Mouse (Mus musculus): Measurements from ENCODE around the gene Asb3. TPM values are rescaled to one million over a fixed set of nuclear protein-coding genes. Genes with fewer than 3 reads are reported as not detected.
"Not testable (repeated sequence)": the region's sequence is repeated elsewhere in the genome, so short reads cannot be mapped to it uniquely, and the experiment has no call there.

Gene Asb3
- polyA plus RNA-seq, 1 experiment, result 2.1 TPM

DNA sequence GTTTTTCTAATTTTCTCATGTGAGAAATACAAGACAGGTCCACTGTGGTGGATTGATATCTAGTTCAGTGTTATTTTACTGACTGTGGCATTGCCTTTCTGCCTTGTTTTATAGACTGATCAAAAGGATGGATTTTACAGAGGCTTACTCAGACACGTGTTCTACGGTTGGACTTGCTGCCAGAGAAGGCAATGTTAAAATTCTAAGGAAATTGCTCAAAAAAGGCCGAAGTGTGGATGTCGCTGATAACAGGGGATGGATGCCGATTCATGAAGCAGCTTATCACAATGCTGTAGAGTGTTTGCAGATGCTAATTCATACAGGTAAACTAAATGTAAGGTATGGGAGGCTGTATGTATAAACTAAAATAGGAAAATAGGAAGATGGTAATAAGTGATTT is 113.0 kb downstream of the Asb3 start:
- no peak for DNase-seq (ENCODE audit: low read depth, low spot score)
- WGBS, result 89% methylated on average over 5 of the region's 5 CpGs

DNA sequence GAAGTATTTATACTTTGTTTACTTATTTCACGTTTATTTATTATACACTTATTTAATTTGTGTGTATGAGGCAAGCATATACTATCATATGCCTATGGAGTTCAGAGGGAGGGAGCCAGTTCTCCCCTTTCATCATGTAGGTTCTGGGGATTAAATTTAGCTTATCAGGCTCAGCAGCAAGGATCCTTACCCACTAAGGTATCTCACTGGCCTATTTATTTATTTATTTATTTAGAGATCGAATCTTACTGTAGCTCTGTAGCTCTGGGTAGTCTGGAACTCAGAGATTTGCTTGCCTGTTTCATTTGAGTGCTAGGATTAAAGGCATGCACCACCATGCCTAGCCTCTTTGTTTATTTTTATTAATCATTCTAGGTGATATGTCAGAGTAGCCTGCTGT is 113.5 kb downstream of the Asb3 start:
- 84% methylated on average over 2 of the region's 2 CpGs for WGBS
- no peak for DNase-seq (ENCODE audit: low read depth, low spot score)

DNA sequence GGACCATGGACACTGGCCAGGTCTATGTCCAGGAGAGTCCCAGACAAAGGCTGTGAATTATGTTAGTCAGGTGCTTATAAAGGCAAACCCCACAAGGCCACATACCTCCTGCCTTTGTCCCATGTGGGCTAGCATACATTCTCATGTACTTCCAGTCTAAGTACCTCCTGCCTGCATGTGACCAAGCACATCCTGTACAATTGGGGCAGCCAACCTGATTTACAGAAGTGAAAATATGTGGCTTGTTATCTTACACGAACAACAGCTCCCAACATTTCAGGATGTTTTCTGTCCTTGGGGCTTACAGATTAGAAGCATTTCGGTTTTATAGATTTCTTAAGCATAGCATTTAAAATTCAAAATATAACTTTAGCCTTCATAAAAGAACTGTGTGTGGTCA is 114.8 kb downstream of the Asb3 start:
- 80% methylated on average over 2 of the region's 2 CpGs for WGBS
- DNase-seq (ENCODE audit: low read depth, low spot score), result no peak

DNA sequence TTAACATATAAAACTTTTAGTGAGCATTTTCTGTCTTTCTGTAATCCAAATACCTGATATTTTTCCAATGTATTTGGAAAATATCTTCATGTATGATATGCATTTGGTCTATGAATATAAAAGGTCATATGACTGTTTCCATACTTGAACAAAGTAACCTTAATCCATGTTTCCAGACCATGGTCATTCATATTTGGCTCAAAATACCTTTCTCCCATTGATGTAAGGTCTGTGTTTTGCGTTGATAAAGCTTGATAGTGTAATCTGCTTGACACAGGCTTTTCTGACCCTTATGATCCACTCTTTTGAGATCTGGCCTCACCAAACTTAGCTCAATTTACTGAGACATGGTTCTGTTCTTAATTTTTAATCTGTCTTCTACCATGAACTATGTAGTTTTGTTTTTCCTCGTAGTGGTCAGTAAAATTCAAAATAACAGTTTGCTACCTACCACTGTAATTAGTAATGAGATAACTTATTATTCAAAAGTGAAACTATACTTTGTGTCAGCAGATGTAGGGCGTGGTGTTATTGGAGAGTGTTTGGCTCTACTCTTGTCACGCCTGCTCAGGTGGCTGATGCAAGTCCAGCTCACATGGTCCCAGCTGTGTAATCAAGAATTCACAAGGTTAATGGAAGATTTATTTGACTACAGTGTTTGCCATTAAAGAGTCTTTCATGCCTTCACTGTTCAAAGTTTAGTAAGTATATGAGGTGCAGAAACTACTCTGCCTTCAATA is 116.1 kb downstream of the Asb3 start:
- DNase-seq (ENCODE audit: low read depth, low spot score), result no peak
- 52% methylated on average over 4 of the region's 4 CpGs for WGBS

DNA sequence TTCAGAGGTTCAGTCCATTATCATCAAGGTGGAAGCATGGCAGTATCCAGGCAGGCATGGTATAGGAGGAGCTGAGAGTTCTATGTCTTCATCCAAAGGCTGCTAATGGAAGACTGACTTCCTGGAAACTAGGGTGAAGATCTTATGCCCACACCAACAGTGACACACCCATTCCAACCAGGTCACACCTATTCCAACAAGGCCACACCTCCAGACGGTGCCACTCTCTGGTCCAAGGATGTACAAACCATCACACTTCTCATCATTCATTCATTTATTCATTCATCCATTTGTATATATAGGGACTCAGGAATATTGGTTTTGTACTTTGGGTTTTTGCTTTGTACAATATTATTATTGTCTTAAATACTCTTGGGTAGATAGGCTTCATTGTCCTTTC is 124.5 kb downstream of the Asb3 start:
- DNase-seq (ENCODE audit: low read depth, low spot score), result not testable (repeated sequence)
- WGBS, result 84% methylated on average over 1 of the region's 1 CpGs

DNA sequence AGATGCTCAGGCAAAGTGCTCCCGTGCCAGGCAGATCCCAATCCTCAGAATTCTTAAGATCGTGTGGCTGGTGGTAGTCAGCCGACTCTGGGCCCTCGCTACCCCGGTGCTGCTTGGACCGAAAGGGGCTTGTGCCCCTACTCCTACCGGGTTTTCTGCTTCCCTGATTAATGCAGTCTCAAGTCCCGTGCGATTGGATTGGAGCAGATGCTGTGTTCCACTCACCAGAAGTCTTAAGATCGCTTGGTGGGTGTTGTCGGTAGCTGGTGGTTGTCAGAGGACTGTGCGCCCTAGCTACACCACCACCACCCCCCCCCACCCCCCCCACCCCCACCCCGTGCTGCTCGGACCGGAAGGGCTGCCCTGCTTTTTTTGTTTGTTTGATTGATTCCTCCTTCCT is 132.2 kb downstream of the Asb3 start:
- 84% methylated on average over 15 of the region's 15 CpGs for WGBS

DNA sequence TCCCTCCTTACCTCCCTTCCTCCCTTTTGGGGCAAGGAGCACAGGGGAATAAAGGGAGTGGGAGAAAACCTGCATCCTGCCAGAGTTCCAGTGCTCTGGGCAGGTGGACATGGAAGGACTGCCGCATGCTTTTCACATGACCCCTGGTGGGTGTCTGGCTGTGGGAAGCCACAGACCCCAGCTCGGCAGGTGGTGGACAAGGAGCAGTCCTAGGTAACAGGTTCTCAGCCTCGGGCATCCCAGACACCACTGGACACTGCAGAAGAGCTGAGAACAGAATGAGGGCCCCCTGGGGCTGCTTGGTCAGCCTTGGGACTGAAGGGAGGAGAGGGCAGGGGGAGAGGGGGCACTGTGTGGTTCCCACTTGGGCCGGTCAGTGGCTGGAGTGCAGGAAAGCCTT is 149.7 kb downstream of the Asb3 start:
- 97% methylated on average over 4 of the region's 4 CpGs for WGBS
- DNase-seq (ENCODE audit: low read depth, low spot score), result no peak

More for the DNA sequence above, 132.2 kb downstream of the Asb3 start:
- not testable (repeated sequence) for DNase-seq (ENCODE audit: low read depth, low spot score)

DNA sequence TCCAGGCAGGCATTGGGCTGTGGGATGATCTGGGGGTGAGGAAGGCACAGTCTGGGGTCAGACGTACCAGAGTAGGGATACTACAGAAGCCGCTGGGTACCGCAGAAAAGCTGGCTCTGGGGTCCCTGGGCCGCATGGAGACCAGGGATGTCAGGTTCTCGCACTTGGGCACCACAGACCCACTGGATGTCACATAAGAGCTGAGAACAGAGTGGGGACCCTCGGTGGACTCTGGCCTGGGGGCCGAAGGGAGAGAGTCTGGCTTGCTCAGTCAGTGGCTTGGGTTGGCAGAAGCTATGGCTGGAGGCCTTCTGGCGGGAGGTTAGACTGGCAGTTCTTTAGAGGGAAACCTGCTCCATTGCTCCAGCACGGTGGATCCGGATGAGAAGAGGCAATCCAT is 204.8 kb downstream of the Asb3 start:
- WGBS, result 95% methylated on average over 10 of the region's 10 CpGs

DNA sequence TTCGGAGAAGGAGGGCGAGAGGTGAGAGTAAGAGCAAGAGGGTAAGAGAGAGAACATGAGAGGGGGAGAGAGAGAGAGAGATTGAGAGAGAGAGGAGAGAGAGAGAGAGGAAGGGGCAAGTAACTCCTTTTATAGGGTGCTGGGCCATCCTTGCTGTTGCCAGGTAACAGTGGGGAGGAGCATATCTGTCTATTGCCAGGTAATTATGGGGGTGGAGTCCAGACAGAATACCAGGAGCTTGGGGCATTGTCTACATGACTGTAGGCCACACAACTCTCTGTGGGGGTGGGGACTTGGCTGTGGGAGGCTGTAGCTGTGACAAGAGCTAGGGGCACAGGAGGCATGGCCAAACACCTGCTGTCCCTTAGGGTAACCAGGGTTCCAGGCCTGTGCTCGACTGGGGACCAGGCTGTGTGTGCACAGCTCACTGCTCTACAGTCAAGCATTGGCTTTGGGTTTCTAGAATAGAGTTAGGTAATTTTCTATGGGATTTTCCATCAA is 205.3 kb downstream of the Asb3 start:
- DNase-seq (ENCODE audit: low read depth, low spot score), result no peak

More for the DNA sequence above, 204.8 kb downstream of the Asb3 start:
- no peak for DNase-seq (ENCODE audit: low read depth, low spot score)

DNA sequence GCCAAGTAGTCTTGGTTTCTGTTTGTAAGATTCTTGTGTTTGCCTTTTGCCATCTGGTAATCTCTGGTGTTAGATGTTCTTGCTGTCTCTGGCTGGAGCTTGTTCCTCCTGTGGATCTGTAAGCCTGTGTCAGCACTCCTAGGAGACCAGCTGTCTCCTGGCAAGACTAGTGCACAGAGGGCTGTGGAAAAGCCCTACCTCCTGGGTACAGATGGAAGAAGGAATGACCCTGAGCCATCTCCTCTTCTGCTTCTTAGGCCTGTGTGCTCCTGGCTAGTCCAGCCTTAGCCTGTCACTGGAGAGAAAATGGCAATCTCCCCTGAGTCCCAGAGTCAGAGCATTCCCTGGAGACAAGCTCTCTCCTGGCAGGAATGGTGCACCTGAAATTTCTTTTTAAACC is 214.3 kb downstream of the Asb3 start:
- DNase-seq (ENCODE audit: low read depth, low spot score), result not testable (repeated sequence)

More for the DNA sequence above, 205.3 kb downstream of the Asb3 start:
- WGBS, result 83% methylated on average over 3 of the region's 3 CpGs

DNA sequence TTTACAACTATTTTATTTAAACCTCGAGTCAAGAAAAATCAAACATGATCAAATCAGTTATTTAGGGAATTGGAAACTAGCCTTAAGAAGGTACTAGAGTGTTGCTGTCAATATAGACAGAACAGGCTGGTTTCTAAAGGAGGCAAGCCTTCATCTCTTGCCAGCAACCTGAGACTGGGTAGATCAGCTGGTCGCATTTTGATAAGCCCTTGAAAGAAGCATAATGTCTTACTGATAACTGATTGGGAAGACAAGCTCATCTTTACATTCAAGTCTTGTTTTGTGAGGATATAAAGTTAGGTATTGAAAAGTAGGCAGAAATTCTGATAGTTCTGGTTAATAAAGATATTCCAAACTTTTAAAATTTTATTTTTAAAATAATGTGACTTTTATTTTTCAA is 217.0 kb downstream of the Asb3 start:
- DNase-seq (ENCODE audit: low read depth, low spot score), result no peak
- WGBS, result 84% methylated on average over 2 of the region's 2 CpGs

DNA sequence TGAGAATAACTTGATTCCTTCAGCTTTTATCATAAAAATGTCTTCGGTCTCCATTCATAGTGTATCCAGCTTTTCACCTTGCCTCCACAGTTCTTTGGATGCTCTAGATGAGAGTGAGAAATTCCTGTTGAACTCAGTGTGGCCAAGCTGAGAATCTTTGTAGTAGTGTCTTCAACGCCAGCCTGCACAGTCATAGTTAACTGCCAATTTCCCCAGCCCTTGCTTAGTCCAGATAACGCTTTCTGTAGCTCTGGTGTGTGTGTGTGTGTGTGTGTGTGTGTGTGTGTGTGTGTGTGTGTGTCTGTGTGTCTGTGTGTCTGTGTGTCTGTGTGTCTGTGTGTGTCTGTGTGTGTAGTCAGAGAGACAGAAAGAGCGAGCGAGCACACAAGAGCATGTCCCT is 220.1 kb downstream of the Asb3 start:
- DNase-seq (ENCODE audit: low read depth, low spot score), result no peak
- 94% methylated on average over 5 of the region's 5 CpGs for WGBS

DNA sequence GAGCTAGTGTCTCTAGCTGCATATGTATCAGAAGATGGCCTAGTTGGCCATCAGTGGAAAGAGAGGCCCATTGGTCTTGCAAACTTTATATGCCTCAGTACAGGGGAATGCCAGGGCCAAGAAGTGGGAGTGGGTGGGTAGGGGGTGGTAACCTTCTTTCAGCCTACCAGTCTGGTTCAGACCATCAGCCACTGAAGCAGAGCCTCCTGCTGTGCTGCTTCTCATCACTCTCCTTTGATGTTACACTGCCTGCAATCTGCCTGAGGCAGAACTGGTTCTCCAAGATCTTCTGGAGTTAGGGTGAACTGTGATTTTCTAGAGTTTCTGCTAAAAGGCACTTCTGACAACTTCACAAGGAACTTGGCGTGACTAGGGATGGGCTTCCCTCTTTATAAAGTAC is 241.7 kb downstream of the Asb3 start:
- not testable (repeated sequence) for DNase-seq (ENCODE audit: low read depth, low spot score)
- WGBS, result 50% methylated on average over 1 of the region's 1 CpGs

DNA sequence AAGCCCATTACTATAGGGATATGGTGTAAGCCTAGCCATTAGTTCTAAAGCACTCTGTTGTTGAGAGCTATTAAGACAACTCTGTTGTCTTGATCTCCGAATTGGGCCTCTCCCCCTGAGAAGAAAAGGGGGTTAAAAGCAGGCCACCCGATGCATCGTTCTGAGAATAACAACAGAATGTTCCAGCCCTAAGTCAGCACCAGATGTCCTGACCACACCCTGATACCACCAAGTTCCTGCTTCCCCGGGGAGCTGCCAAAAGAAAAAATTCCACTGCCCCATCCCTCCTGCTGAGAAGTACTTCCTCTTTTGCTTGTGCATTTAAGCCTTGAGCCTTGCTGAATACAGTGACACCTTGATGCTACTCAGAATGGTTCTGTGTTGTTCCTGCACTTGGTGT is 248.5 kb downstream of the Asb3 start:
- 54% methylated on average over 4 of the region's 4 CpGs for WGBS
- DNase-seq (ENCODE audit: low read depth, low spot score), result not testable (repeated sequence)

DNA sequence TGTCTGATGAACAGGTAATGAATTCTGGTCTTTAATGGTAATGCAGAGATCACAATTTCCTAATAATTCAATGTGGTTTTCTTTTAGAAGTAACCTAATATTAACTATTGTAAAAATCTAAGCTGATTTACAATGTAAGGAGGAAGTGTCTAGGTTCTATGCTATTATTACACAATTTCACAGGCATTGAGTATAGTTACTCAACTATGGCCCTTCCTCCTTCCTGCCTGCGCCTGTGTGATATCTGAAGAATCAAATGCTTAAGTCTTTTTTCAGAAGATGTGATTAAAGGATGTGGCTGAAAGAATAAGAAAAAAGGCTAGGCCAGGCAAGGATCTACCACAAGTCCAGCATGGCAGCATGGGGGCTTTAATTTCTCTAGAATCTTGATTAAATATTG is 249.6 kb downstream of the Asb3 start:
- WGBS, result 74% methylated on average over 1 of the region's 1 CpGs
- DNase-seq (ENCODE audit: low read depth, low spot score), result not testable (repeated sequence)

DNA sequence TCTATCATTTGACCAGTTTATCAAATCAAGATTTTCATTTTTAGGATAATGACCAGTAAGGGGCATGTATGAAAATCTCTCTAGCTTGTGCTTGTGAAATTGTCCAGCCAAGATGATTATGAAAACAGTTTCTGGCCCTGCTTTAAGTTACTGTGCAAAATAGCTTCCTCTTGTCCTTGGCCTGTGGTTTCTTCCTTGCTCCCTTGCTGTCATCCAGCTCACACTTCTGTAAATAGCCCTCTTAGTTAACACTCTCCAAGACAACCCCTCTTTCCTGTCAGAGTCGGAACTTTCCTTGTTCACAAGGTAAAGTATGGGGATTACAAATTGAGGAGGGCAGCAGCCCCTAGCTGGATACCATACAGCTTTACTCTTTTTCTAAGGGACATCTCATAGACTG is 253.2 kb downstream of the Asb3 start:
- WGBS, result 51% methylated on average over 1 of the region's 1 CpGs
- not testable (repeated sequence) for DNase-seq (ENCODE audit: low read depth, low spot score)

Other genes with a start within 250 kb of the Asb3 start
- 1.6 and 2.0 TPM in 2 replicates for gene Acyp2, start 235.8 kb upstream of the Asb3 start, polyA plus RNA-seq (2012; rRNA removed)
- 11.2 and 12.6 TPM in 2 replicates for gene Psme4, start 113.7 kb upstream of the Asb3 start, polyA plus RNA-seq (2012; rRNA removed)
- 0.03 and 0.10 TPM in 2 replicates for gene Gpr75, start 58 bp upstream of the Asb3 start, polyA plus RNA-seq (2012; rRNA removed)
- 12.4 and 14.5 TPM in 2 replicates for gene Erlec1, start 68.9 kb downstream of the Asb3 start, polyA plus RNA-seq (2012; rRNA removed)
- gene Chac2, start 100.9 kb downstream of the Asb3 start, polyA plus RNA-seq (2012; rRNA removed), result 2.2 and 2.5 TPM in 2 replicates